Mouse (Mus musculus) brain, embryonic 14.5 days (tissue): ENCODE data around the gene Frmd4b.
"Not testable (repeated sequence)": the region's sequence is repeated elsewhere in the genome, so short reads cannot be mapped to it uniquely, and the experiment has no call there.

ENCODE experiments used
- CTCF ChIP-seq: fragments of 200-500 bp; IDR thresholded peaks from 2 replicates; pipeline ENCODE4 v1.5.1; 2012; ENCODE audit warnings: inconsistent platforms, mild to moderate bottlenecking, moderate library complexity, borderline replicate concordance; ENCODE audit not compliant: insufficient read depth, insufficient read length; ENCODE audit errors: extremely low read depth
- POLR2A ChIP-seq: fragments of 200-500 bp; IDR thresholded peaks from 2 replicates; pipeline ENCODE4 v1.6.1; 2012; ENCODE audit warnings: mild to moderate bottlenecking, inconsistent platforms, borderline replicate concordance; ENCODE audit not compliant: poor library complexity, insufficient read depth, insufficient read length, severe bottlenecking; ENCODE audit errors: extremely low read depth

DNA sequence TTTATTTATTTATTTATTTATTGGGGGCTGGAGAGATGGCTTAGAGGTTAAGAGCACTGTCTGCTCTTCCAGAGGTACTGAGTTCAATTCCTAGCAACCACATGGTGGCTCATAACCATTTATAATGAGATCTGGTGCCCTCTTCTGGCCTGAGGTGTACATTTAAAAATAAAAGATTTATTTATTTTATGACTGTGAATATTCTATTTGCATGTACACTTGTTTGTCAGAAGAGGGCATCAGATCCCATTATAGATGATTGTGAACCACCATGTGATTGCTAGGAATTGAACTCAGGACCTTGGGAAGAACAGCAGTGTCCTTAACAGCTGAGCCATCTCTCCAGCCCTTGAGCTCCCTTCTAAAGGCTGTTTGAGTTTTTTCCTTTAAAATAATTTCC, 353.6 kb downstream of the Frmd4b start:
- not testable (repeated sequence) for TF ChIP-seq CTCF, POLR2A
